Mouse (Mus musculus) left cerebral cortex, postnatal 10 days (tissue): ENCODE data around the gene Nt5dc3. TPM values are rescaled to one million over a fixed set of nuclear protein-coding genes. Genes with fewer than 3 reads are reported as not detected.

Source experiments
- DNase-seq, 2 experiments: peaks; one replicate each; pipeline ENCODE4 v3.0.0; 2021 to 2022; ENCODE audit warnings: low spot score in 2 of 2, mixed read lengths in 1 of 2; ENCODE audit errors: extremely low spot score in 1 of 2
- intact Hi-C: fragments of 180-260 bp; cut with DNase I; formaldehyde crosslinking; loops from one replicate; pipeline ENCODE4 v1.15.1; 2025
- total RNA-seq, 2 experiments: library from RNA; stranded (reverse); gene quantifications; 2 replicates each; pipeline ENCODE4 v1.2.3; 2021

The Nt5dc3 gene
- total RNA-seq, 2 experiments from 2014 or later = 65.7 to 68.5 TPM

- intact Hi-C loops = no loop called here
- DNase-seq = no peak
Measured at GRCm38 (mm10) chr10:86846926-86847467, 68.2 kb downstream of the Nt5dc3 start.

GRCm38 (mm10) chr10:86849087-86849486 is 70.3 kb downstream of the Nt5dc3 start:
- intact Hi-C loops = no loop called here
- no peak for DNase-seq

GRCm38 (mm10) chr10:86849508-86849907 is 70.7 kb downstream of the Nt5dc3 start:
- DNase-seq = no peak
- intact Hi-C loops = no loop called here

- DNase-seq = no peak
- intact Hi-C loops = no loop called here
Measured at GRCm38 (mm10) chr10:86852160-86852559, 73.4 kb downstream of the Nt5dc3 start.

GRCm38 (mm10) chr10:86853433-86853832 is 74.6 kb downstream of the Nt5dc3 start:
- no peak for DNase-seq
- intact Hi-C loops = no loop called here

GRCm38 (mm10) chr10:86860396-86860795 is 81.6 kb downstream of the Nt5dc3 start:
- intact Hi-C loops = no loop called here
- no peak for DNase-seq

- DNase-seq = no peak
- intact Hi-C loops = no loop called here
Measured at GRCm38 (mm10) chr10:86862496-86862895, 83.7 kb downstream of the Nt5dc3 start.

GRCm38 (mm10) chr10:86863429-86863828 is 84.6 kb downstream of the Nt5dc3 start:
- intact Hi-C loops = no loop called here
- no peak for DNase-seq

GRCm38 (mm10) chr10:86872121-86872520 is 93.3 kb downstream of the Nt5dc3 start:
- no peak for DNase-seq
- intact Hi-C loops = no loop called here

GRCm38 (mm10) chr10:86872591-86872990 is 93.8 kb downstream of the Nt5dc3 start:
- DNase-seq = no peak
- intact Hi-C loops = no loop called here

GRCm38 (mm10) chr10:86878721-86879120 is 99.9 kb downstream of the Nt5dc3 start:
- intact Hi-C loops = no loop called here
- no peak for DNase-seq

GRCm38 (mm10) chr10:86880071-86880806 is 101.4 kb downstream of the Nt5dc3 start:
- intact Hi-C loops = no loop called here

GRCm38 (mm10) chr10:86881448-86881847 is 102.6 kb downstream of the Nt5dc3 start:
- intact Hi-C loops = no loop called here
- DNase-seq = no peak

More at GRCm38 (mm10) chr10:86880071-86880806, 101.4 kb downstream of the Nt5dc3 start:
- DNase-seq = no peak

GRCm38 (mm10) chr10:86886434-86886833 is 107.6 kb downstream of the Nt5dc3 start:
- DNase-seq = no peak
- intact Hi-C loops = no loop called here

Other genes starting within 250 kb of the Nt5dc3 start
- gene Hsp90b1, start 73.5 kb upstream of the Nt5dc3 start, total RNA-seq = 100 to 1,000 TPM; 245 to 249 TPM
- gene Ttc41, start 73.2 kb upstream of the Nt5dc3 start, total RNA-seq = 1 to 10 TPM; 1.6 to 1.7 TPM
- 10 to 100 TPM; 20.2 to 24.7 TPM for gene Gm49358, start 15.0 kb upstream of the Nt5dc3 start, total RNA-seq
- under 1 TPM; 0.45 to 0.73 TPM for gene Stab2, start 229.0 kb downstream of the Nt5dc3 start, total RNA-seq